Mouse (Mus musculus): ENCODE results near the gene Polr3h.
"Not testable (repeated sequence)": the region's sequence is repeated elsewhere in the genome, so short reads cannot be mapped to it uniquely, and the experiment has no call there.

Gene Polr3h

GRCm38 (mm10) chr15:81917621-81918463, 8.2 kb downstream of the Polr3h start:
- no peak for DNase-seq (ENCODE audit: extremely low read depth, low read depth, low spot score)

- DNase-seq (ENCODE audit: extremely low read depth, low read depth, low spot score), result no peak
Observed at GRCm38 (mm10) chr15:81917201-81917600, 8.8 kb downstream of the Polr3h start.

GRCm38 (mm10) chr15:81915663-81916062, 10.4 kb downstream of the Polr3h start:
- DNase-seq (ENCODE audit: extremely low read depth, low read depth, low spot score), result no peak

GRCm38 (mm10) chr15:81914668-81915067, 11.4 kb downstream of the Polr3h start:
- DNase-seq (ENCODE audit: extremely low read depth, low read depth, low spot score), result no peak

- no peak for DNase-seq (ENCODE audit: extremely low read depth, low read depth, low spot score)
Observed at GRCm38 (mm10) chr15:81912498-81912897, 13.5 kb downstream of the Polr3h start.

GRCm38 (mm10) chr15:81908767-81909166, 17.3 kb downstream of the Polr3h start:
- DNase-seq (ENCODE audit: extremely low read depth, low read depth, low spot score), result not testable (repeated sequence)

- DNase-seq (ENCODE audit: extremely low read depth, low read depth, low spot score), result no peak
Observed at GRCm38 (mm10) chr15:81907953-81908352, 18.1 kb downstream of the Polr3h start.

- DNase-seq (ENCODE audit: extremely low read depth, low read depth, low spot score), result no peak
Observed at GRCm38 (mm10) chr15:81904939-81905338, 21.1 kb downstream of the Polr3h start.

GRCm38 (mm10) chr15:81898751-81899150, 27.3 kb downstream of the Polr3h start:
- no peak for DNase-seq (ENCODE audit: extremely low read depth, low read depth, low spot score)

GRCm38 (mm10) chr15:81897607-81898285, 28.3 kb downstream of the Polr3h start:
- DNase-seq (ENCODE audit: extremely low read depth, low read depth, low spot score), result no peak

GRCm38 (mm10) chr15:81896407-81896806, 29.6 kb downstream of the Polr3h start:
- no peak for DNase-seq (ENCODE audit: extremely low read depth, low read depth, low spot score)

GRCm38 (mm10) chr15:81894002-81894401, 32.0 kb downstream of the Polr3h start:
- DNase-seq (ENCODE audit: extremely low read depth, low read depth, low spot score), result no peak

GRCm38 (mm10) chr15:81891822-81892580, 34.0 kb downstream of the Polr3h start:
- no peak for DNase-seq (ENCODE audit: extremely low read depth, low read depth, low spot score)

- DNase-seq (ENCODE audit: extremely low read depth, low read depth, low spot score), result no peak
Observed at GRCm38 (mm10) chr15:81891140-81891802, 34.8 kb downstream of the Polr3h start.

GRCm38 (mm10) chr15:81889175-81889574, 36.9 kb downstream of the Polr3h start:
- no peak for DNase-seq (ENCODE audit: extremely low read depth, low read depth, low spot score)

GRCm38 (mm10) chr15:81886795-81887550, 39.1 kb downstream of the Polr3h start:
- no peak for DNase-seq (ENCODE audit: extremely low read depth, low read depth, low spot score)

GRCm38 (mm10) chr15:81885418-81885934, 40.6 kb downstream of the Polr3h start:
- no peak for DNase-seq (ENCODE audit: extremely low read depth, low read depth, low spot score)

GRCm38 (mm10) chr15:81882348-81882747, 43.7 kb downstream of the Polr3h start:
- no peak for DNase-seq (ENCODE audit: extremely low read depth, low read depth, low spot score)

- no peak for DNase-seq (ENCODE audit: extremely low read depth, low read depth, low spot score)
Observed at GRCm38 (mm10) chr15:81879531-81880401, 46.3 kb downstream of the Polr3h start.

Measured in fat pad, adult 2 months (tissue).